Mouse (Mus musculus) CD4-positive helper T cell, adult 2 months (primary cell): Measurements from ENCODE around the gene Ppp1r15b.

Experiments
- DNase-seq: peaks from one replicate; pipeline ENCODE4 v3.0.0-alpha.2; 2012; ENCODE audit warnings: low read depth, missing footprints, low spot score

Ppp1r15b gene

GRCm38 (mm10) chr1:133161559-133161958, 30.6 kb downstream of the Ppp1r15b start:
- no peak for DNase-seq

DNA sequence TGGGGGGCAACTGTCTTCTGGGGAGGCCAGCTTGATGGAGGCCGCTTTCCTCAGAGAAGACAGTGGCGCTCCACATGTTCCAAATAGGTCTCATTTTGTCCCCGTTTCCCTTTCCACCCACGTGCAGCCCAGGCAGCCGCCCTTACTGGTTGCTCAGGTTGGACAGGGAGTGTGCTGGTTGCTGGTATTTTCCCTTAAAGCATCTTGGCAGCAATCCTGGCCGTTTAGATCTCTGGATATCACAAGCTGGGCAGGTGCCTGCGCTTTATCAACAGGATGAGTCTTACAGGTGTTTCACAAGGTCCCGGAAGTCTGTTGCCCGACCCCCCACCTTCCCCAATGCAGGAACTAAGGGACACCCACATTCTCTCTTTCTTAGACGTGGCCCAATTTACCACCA, 31.1 kb downstream of the Ppp1r15b start:
- DNase-seq, result no peak

DNA sequence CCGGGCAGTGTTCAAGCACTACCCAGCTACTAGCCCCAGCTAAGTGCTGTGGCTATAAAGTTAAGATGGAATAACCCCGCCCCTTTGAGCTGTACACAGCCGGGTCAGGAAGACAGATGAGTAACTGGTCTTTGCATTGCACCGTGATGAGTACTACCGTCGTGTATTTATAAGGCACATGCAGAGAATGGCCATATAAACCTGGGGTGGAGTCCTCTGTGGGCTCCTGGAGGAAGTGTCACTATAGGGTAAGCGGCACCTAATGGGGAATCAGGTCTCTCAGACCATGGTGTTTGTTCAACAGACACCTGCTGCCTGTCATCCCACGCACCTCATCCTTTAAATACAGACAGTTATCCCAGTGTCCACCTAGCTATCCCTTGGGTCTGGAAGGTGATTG, 32.0 kb downstream of the Ppp1r15b start:
- DNase-seq, result no peak

DNA sequence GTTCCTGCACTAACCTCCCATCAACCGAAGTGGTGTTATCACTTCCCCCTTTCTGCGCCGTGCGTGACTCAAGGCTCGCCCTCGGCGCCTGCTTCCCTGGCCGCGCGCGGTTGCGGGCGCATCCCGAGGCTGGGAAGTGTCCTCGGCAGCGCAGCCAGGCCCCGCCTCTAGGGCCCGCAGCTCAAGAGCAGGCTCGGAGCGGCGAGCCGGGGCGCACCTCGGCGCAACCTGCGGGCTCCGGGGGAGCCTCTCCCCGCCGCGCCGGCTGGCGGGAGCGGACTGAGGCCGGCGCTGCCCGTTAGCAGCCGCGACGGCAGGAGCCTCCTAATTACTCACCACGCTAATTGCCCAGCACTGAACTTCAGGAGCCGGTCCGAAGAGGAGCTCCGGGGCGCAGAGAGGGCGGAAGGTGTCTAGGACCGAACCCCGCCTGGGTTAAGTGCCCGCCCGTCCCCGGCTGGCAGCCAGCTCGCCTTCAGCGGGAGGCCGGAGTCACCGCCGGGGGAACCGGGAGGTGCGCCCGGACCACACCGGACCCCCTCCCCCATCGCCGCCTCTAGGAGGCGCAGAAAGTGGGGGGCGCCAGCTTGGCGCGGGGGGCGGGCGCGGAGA, 33.0 kb downstream of the Ppp1r15b start, which contains the start of gene Plekha6:
TSS of gene Plekha6 (plus strand) at position 391 of the 612 bp plus-strand sequence.
- peak; percentile 41 for DNase-seq

DNA sequence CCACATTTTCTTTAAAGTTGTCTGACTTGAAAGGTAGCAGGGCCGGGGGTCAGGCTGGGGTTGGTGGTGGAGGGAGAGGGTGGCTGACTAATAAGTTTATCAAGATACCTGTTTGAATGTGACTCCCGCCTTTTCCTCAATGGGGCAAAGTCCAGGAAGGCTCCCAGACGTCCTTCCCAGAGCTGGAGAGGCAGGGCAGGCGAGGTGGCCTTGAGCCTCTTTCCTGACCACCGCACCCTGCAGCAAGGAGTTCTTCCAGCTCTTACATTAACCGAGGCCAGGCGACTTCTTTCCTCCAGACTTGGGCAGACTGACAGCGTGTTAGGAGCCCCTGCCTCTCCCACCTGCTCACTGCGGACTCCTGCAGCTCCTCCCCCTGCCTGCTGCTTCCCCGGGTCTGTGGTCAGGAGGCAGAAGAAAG, 33.7 kb downstream of the Ppp1r15b start:
- DNase-seq, result no peak

- no peak for DNase-seq
Measured at GRCm38 (mm10) chr1:133165111-133165510, 34.2 kb downstream of the Ppp1r15b start.

GRCm38 (mm10) chr1:133168318-133169060, 37.5 kb downstream of the Ppp1r15b start:
- no peak for DNase-seq

GRCm38 (mm10) chr1:133170196-133170595, 39.3 kb downstream of the Ppp1r15b start:
- no peak for DNase-seq

DNA sequence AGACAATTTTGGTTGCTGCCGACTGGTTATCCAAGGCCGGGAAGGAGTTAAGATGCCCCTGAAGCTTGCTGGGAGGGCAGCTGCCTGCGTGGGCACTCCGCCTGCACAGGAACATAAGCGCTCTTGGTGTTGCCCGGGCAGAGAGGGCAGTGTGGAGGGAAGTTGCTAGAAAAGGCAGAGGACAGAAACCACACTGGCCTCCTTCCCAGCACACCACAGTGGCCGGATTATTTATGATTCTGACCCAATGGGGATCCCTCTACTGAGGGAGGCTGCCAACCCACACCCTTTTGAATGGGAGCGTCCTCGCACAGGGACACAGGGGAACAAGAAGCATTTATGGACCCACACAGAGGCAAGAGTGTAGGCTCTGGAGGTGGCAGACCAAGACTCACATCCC, 40.4 kb downstream of the Ppp1r15b start:
- no peak for DNase-seq

DNA sequence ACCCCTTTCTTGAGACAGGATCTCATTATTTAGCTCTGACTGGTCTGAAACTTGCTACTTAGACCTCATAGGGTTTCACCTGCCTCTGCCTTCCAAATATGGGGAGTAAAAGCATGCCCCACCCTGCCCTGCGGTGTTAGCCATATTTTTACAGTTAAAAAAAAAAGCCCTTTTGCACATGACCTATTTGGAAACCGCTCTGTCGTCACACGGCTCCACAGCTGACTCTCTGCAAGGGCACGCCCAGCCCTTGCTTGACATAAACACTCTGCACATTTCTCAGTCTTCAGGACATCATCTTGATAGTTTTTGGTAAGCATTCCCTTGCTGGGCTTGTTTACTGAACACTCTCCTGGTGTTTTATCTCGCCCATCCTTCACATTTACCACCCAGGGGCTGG, 44.2 kb downstream of the Ppp1r15b start:
- peak; percentile 45 for DNase-seq

DNA sequence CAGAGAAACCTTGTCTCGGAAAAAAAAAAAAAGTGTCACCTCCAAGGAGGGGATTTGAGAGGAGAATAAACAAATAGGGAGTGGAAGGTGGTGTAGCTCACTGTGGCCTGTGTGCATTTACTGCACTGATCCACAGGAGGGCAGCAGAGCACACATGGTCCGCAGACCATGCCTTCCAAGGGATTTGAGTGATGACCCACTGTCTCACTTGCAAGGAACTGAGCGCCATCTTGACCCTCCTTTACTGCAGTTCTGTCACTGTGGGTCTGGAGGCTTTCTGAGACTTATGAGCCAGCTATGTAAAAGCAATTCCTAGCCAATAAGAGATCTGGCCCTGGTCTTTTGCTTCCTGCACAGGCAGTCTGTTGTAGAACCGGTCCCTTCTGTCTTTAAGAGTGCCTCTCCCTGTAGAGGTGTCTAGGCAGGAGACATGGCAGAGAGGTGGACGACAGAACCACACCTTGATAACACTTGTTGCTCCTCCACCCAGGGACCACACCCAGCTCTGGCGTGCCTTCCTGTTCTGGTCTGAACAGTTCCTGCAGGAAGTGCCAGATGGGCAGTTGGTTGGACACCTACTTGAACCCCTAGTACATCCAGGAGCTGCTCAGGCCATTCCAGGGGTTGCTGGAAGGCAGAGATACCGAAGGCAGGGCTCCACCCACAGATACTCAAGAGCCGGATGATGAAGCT, 46.7 kb downstream of the Ppp1r15b start:
- DNase-seq, result peak; percentile 39

DNA sequence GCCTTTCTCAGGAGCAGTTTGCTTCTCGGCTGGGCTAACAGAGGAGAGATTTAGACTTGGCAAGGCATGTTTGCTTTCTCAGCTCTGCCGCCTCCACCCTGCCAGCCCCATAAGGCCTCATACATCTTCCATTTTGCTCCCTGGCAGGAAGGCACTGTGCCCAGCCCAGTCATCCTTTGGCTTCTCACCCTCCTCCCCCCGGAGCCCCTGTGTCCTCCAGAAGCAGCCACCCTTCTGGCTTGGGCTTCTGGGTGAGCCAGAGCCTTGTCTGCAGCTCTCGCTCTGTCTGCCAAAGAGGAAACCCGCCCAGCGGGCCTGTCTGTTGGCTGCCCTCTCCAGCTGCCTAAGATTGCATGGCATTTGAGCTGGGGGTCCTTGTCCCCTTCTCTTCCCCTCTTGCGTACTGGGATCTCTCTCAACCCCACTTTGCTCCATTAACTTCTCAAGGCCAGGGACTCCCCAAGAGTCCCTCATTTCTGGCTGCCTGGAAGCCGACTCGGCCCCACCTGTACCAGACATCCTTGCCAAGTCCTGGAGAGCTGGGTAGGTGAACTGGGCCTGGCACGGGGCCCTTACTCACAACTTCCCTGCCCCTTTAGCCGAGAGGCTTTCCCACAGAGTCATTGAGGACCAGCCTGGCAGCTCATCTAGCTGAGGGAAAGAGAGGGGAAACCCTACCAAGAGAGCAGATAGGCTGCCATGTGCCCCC, 47.9 kb downstream of the Ppp1r15b start:
- DNase-seq, result no peak

GRCm38 (mm10) chr1:133181072-133182015, 50.4 kb downstream of the Ppp1r15b start:
- DNase-seq, result peak; percentile 23

GRCm38 (mm10) chr1:133182016-133182705, 51.2 kb downstream of the Ppp1r15b start:
- DNase-seq, result no peak

DNA sequence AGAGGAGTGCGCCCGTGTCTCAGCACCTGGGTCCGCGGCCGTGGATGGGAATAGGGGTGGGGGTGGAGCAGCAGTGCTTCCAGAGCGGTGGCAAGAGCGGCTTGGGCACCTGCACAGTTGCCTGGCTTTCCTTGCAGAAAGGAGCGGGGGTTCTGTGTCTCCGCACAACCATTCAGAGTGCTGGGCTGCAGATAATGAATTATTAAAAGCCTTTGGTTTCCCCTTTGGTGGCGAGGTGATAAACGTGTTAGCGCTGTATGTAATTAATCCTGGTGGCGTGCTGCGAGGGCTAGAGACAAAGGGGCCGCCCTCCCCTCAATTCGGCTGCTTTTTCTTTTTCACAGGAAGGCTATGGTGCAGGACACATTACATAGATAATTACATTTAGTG, 51.8 kb downstream of the Ppp1r15b start:
- no peak for DNase-seq

DNA sequence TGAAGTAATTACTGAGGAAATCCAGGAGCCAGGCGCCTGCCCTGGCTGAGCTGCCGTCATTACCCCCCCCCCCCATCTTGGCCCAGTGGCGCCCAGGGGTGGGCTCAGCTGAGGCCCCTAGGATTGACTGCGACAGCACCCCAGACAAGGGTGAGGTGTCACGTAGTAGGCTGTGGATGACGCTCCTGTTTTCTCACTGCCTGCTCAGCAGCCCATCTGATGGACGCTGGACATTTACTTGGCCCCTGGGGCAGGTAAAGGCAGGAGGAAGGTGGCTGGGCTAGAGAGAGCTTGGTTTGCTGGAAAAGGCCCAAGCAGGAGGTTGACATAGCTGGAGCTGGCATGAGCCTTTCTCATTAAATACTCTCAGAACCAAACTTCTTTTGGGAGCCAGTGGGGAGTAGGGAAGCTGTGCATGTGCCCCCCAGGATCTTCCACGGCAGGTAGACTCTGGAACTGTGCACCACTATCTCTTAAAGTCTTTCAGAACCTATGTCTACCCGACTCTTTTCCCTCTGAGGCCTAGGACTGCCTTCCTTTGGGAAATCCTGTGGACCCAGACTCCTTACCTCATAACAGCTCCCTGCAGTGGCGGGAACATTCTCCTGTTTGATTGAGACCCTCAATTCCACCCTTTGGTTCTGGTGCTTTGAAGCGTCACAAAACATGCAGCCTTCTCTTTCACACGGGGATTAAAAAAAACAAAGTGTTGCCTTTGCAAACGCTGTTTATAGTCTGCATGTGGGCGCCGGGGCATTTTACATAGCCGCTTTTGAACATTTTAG, 52.4 kb downstream of the Ppp1r15b start:
- no peak for DNase-seq

DNA sequence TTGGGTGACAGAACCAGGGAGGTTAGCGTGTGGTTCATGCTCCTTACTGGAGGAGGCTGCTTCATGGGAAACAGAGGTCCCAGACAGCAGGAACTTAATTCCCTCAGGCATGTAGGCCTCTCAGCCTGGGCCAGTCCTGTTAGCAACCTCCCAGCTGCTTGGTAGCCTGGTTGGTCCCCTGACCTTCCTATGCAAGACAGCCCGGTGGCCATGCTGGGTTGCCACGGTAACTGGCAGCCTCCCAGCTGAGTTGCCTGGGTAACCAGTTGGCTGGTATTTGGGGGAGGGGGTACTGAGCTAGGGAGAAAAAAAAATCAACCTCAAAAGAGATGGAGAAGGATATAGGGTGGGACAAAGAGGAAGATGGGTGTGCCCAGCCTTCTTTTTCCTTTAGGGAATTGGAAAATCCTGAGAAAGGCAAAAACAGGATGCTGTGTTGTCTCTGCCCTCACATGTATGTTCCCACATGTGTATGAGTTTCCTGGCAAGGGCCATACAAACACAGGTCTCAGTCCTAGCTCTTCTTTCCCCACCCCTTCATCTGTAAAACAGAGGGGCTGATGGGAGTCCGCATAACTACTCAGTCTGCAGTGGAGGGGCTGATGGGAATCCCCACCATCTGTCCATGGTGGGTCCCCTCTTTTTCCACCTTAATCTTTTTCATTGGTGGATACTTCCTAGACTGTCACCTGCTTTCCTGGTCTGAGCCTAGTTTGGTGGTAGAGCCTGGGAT, 57.2 kb downstream of the Ppp1r15b start:
- no peak for DNase-seq

GRCm38 (mm10) chr1:133188719-133189118, 57.8 kb downstream of the Ppp1r15b start:
- no peak for DNase-seq
